Mouse (Mus musculus) kidney, embryonic 14.5 days (tissue): ENCODE measurements around the gene Mast3. TPM values are rescaled to one million over a fixed set of nuclear protein-coding genes. Genes with fewer than 3 reads are reported as not detected.

Source experiments
- ATAC-seq: fragments of 200-750 bp; cut with Nextera tagmentation; 2 replicates; pipeline ENCODE4 v1.8.0; 2017; ENCODE audit warnings: moderate number of reproducible peaks, mild to moderate bottlenecking, moderate TSS enrichment, moderate library complexity; ENCODE audit not compliant: low FRiP score, low TSS enrichment
- H3K27ac ChIP-seq: fragments of 300-500 bp; sonication (generic); 2 replicates; pipeline ENCODE4 v1.5.1; 2014; ENCODE audit warnings: low read depth, mild to moderate bottlenecking, low read length, moderate library complexity, mixed read lengths
- H3K27me3 ChIP-seq: fragments of 300-500 bp; sonication (generic); 2 replicates; pipeline ENCODE4 v1.6.1; 2014; ENCODE audit warnings: mild to moderate bottlenecking, low read length; ENCODE audit not compliant: control insufficient read depth, insufficient read depth
- H3K36me3 ChIP-seq: fragments of 300-500 bp; sonication (generic); 2 replicates; pipeline ENCODE4 v1.6.1; 2014; ENCODE audit warnings: low read length, mixed read lengths; ENCODE audit not compliant: control insufficient read depth, insufficient read depth
- H3K4me1 ChIP-seq: fragments of 300-500 bp; sonication (generic); 2 replicates; pipeline ENCODE4 v1.6.1; 2014; ENCODE audit warnings: low read length, mixed read lengths; ENCODE audit not compliant: control insufficient read depth, insufficient read depth
- H3K4me2 ChIP-seq: fragments of 300-500 bp; sonication (generic); replicated peaks from 2 replicates; pipeline ENCODE4 v1.6.1; 2014; ENCODE audit warnings: low read depth, mild to moderate bottlenecking, low read length
- H3K4me3 ChIP-seq: fragments of 300-500 bp; sonication (generic); 2 replicates; pipeline ENCODE4 v1.5.1; 2014; ENCODE audit warnings: mild to moderate bottlenecking, low read length
- H3K9ac ChIP-seq: fragments of 300-500 bp; sonication (generic); 2 replicates; pipeline ENCODE4 v1.6.1; 2014; ENCODE audit warnings: low read depth, mild to moderate bottlenecking, low read length, moderate library complexity
- H3K9me3 ChIP-seq: fragments of 300-500 bp; sonication (generic); 2 replicates; pipeline ENCODE4 v1.6.1; 2016; ENCODE audit warnings: low read length; ENCODE audit not compliant: control insufficient read depth
- WGBS: fragments of 180-500 bp; shearing (Covaris S2); extraction: QIAGEN DNeasy Blood & Tissue Kit; methylation state at CpG from one replicate; pipeline ENCODE4 v1.1.7; 2014; 5-methylcytosine and 5-hydroxymethylcytosine counted together
- polyA plus RNA-seq: library from polyadenylated mRNA; unstranded; fragments of >200 nt; fragmentation: Nextera tagmentation; extraction: Ambion mirVana; gene quantifications from 2 replicates; pipeline ENCODE4 v1.2.1, GENCODE M21; 2014

Gene Mast3
- polyA plus RNA-seq, 1 experiment from 2014 or later = 17.2 TPM

DNA sequence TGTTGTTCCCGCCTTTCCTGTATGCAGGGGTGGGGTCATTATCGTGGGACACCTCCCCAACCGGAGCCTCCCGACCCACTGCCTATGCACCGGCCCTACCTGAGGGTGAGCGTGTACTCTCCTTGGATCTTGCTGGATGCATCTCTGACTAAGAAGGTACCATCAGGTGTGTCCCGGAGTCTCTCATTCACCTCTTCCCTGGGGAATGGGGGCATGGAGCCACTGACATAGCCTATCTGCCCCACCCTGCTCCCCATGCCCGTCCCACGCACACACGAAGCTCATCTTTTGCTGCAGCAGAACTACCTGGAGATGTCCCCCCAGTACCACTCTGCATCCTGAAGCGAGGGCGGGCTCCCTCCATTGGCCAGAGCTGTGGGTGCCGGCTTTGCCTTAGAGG lies 34.1 kb downstream of the Mast3 start:
- H3K4me1 ChIP-seq = peaks cover 34% of the 10 kb centered on the region
- H3K27me3 ChIP-seq = no peaks in the 10 kb centered on the region
- H3K36me3 ChIP-seq = peaks cover 72% of the 10 kb centered on the region
- no peak overlapping the region for H3K27ac ChIP-seq
- no peak for ATAC-seq
- H3K4me3 ChIP-seq = no peak overlapping the region
- no peak overlapping the region for H3K9ac ChIP-seq
- H3K9me3 ChIP-seq = no peaks in the 10 kb centered on the region
- H3K4me2 ChIP-seq = no peak overlapping the region
- WGBS = 96% methylated on average over 13 of the region's 13 CpGs

DNA sequence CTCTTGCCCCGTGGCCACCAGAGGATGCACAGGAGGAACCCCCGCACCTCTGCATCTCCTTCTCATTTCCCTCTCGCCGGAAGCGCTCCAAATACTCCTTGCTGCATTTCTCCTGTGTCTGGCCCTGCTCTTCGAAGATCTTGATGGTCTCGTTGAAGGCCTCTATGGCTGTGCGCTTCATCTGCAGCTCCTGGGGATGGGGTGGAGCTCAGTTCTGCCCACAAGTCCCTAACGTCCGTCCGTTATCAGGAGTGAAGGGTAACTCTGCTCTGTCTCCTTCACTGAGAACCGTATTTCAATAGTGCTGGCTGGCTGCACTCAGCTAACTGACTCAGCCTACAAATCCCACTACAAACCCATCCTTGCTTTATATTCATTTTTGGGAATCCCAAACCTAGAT lies 35.0 kb downstream of the Mast3 start:
- H3K9ac ChIP-seq = 0 out of 2 replicates have a peak overlapping the region, but pooled peaks have one; percentile 1
- H3K4me2 ChIP-seq = no peak overlapping the region
- ATAC-seq = no peak
- H3K4me3 ChIP-seq = no peak overlapping the region
- H3K27ac ChIP-seq = no peak overlapping the region
- H3K36me3 ChIP-seq = peaks cover 69% of the 10 kb centered on the region
- H3K4me1 ChIP-seq = peaks cover 27% of the 10 kb centered on the region
- H3K27me3 ChIP-seq = no peaks in the 10 kb centered on the region
- H3K9me3 ChIP-seq = no peaks in the 10 kb centered on the region
- WGBS = 73% methylated on average over 12 of the region's 12 CpGs

DNA sequence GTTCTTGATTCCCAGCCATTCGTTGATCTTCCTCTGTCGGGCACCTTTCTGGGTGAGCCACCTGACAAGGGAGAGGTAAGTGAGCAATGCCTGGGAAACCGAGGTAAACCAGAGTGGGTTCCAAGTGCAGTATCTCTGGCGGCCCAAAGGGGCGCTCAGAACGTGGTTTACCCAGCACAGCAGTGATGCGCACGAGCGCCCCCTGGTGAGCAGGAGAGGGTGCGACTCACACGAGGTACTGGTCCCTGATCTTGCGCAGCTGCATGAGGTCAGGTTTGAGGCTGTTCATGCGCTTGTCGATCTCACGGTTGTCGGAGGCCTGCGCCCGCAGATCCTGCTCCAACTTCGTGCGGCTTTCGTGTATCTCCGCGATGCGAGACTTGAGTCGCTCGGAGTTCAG lies 35.5 kb downstream of the Mast3 start:
- H3K9me3 ChIP-seq = no peaks in the 10 kb centered on the region
- no peak overlapping the region for H3K4me2 ChIP-seq
- peaks cover 67% of the 10 kb centered on the region for H3K36me3 ChIP-seq
- no peak overlapping the region for H3K4me3 ChIP-seq
- H3K27me3 ChIP-seq = no peaks in the 10 kb centered on the region
- peaks cover 25% of the 10 kb centered on the region for H3K4me1 ChIP-seq
- 7% methylated on average over 26 of the region's 26 CpGs for WGBS
- no peak overlapping the region for H3K27ac ChIP-seq
- H3K9ac ChIP-seq = 0 out of 2 replicates have a peak overlapping the region, but pooled peaks have one; percentile 1
- peak; percentile 62 for ATAC-seq

DNA sequence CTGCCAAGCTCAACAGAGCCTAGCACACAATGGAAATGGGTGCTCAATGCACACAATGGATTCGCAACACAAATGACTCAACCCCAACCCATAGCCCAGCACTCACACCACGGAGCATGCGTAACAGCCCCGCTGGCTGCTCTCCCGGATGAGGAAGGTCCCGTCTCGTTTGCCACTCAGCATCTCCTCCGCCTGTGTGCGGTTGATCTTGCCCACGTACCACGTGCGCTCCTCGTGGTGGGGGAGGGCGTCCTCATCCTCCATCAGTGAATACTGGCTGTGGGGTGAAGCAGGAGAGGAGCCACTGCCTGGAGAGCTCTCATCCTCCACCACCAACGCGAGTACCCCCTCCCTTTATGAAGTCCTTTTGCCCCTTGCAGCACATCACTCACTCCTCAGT lies 35.9 kb downstream of the Mast3 start:
- H3K4me1 ChIP-seq = peaks cover 21% of the 10 kb centered on the region
- 0 out of 2 replicates have a peak, but pooled peaks have one; percentile 2 for ATAC-seq
- peaks cover 66% of the 10 kb centered on the region for H3K36me3 ChIP-seq

DNA sequence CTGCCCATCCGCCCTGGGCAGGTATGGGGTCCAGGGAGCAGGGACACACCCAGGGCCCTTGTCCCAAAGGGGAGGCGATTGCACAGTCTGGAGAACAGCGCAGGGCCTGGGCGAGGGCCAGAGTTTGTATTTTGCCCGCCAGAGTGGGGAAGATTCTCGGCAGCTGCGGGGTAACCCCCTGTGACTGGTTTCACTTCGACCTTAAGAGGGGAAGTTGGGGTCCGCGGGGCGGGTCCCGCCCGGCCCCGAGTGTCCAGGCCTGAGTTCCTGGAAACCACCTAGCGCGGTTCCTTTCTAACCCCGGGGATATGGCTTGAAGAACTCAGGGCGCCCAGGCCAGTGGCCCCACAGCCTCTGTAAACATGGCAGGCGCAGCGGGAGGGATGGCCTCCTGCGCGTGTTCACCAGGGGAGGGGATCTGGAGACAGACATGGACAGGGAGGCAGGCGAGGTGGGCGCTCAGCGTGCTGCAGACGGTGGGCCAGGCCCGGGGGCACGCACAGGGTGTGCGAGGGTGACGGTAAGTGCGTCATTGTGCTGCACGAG lies 36.5 kb downstream of the Mast3 start:
- Histone ChIP-seq H3K9me3 (no peaks in the 10 kb centered on the region), H3K36me3 (peaks cover 63% of the 10 kb centered on the region)
- no peak for ATAC-seq

More for the DNA sequence above, 35.9 kb downstream of the Mast3 start:
- Histone ChIP-seq H3K4me3 (no peak overlapping the region), H3K27me3 (no peaks in the 10 kb centered on the region), H3K4me2 (no peak overlapping the region), H3K9me3 (no peaks in the 10 kb centered on the region), H3K27ac (no peak overlapping the region), H3K9ac (no peak overlapping the region)
- WGBS = 90% methylated on average over 16 of the region's 16 CpGs

DNA sequence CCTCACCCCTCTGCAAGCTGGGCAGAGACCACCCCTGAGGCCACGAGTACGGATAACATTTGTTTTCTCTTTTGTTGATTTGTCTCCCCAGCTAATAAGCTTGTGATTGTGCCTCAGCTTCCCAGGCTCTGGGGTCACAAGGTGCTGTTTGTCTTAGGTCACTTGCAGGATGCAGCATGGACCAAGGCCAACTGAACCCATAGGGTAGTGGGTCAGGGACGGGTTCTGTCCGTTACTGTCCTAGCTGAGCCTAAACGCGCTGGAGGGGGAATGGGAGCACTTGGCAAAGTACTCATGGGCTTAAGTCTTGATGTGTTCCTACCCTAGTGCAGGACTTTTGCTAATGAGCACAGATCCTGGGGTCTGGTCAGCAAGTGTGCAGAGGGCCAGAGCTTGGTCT lies 37.4 kb downstream of the Mast3 start:
- no peak overlapping the region for H3K4me2 ChIP-seq
- no peak overlapping the region for H3K9ac ChIP-seq
- H3K27me3 ChIP-seq = no peaks in the 10 kb centered on the region
- H3K4me3 ChIP-seq = no peak overlapping the region
- H3K9me3 ChIP-seq = no peaks in the 10 kb centered on the region
- H3K4me1 ChIP-seq = peaks cover 13% of the 10 kb centered on the region; the same call in 1 of the 2 replicates
- H3K27ac ChIP-seq = no peak overlapping the region
- 82% methylated on average over 6 of the region's 6 CpGs for WGBS
- ATAC-seq = no peak
- peaks cover 56% of the 10 kb centered on the region for H3K36me3 ChIP-seq

More for the DNA sequence above, 36.5 kb downstream of the Mast3 start:
- H3K4me3 ChIP-seq = no peak overlapping the region
- no peak overlapping the region for H3K4me2 ChIP-seq
- no peaks in the 10 kb centered on the region for H3K27me3 ChIP-seq
- WGBS = 95% methylated on average over 32 of the region's 32 CpGs
- peaks cover 15% of the 10 kb centered on the region; the same call in 1 of the 2 replicates for H3K4me1 ChIP-seq
- H3K27ac ChIP-seq = no peak overlapping the region
- no peak overlapping the region for H3K9ac ChIP-seq

DNA sequence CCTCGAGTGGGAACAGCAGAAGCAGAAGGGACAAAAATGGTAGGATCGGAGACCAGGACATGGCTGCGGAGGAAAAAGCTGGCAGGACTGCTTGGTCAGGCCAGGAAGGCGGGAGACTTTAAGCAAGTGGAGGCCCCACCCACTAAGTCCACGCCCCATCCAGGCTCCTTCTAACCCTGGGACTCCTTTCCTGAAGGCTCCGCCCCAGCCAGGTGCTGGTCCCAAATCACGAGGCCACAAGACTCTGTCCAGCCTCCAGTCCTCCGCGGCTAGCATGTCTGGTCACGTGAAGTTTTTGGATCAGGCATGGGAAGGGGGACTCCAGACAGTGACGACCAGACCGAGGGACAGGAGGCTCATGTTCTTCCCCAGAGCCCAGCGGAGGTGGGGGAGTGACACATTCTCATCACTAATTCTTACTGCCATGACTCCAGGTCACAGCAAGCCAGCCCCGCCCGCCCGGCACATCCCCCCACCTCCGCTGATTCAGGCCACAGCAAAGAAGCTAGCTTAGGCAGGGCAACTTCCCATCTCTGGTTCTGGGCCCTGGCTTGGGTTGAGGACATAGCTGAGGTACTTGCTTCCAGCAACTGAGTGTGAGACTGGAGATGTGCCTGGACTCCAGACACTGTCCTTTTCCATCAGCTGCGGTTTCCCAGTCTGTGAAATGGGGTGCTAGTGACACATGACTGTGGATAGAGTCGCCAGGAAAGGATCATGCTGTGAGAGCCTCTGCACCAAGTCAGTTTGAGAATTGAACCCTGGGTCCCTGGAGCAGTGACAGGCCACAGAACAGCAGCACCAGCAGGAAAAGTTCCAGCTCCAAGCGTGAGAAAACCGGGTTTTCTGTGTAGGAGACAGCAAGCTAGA lies 38.0 kb downstream of the Mast3 start:
- ATAC-seq = peak; percentile 78
- 11% methylated on average over 21 of the region's 21 CpGs for WGBS
- Histone ChIP-seq H3K36me3 (peaks cover 49% of the 10 kb centered on the region), H3K9me3 (no peaks in the 10 kb centered on the region), H3K27ac (peak overlapping the region; percentile 76), H3K9ac (peak overlapping the region; percentile 57), H3K4me3 (peak overlapping the region; percentile 53), H3K4me1 (peaks cover 13% of the 10 kb centered on the region; the same call in 1 of the 2 replicates), H3K27me3 (no peaks in the 10 kb centered on the region), H3K4me2 (peak overlapping the region; percentile 93)

DNA sequence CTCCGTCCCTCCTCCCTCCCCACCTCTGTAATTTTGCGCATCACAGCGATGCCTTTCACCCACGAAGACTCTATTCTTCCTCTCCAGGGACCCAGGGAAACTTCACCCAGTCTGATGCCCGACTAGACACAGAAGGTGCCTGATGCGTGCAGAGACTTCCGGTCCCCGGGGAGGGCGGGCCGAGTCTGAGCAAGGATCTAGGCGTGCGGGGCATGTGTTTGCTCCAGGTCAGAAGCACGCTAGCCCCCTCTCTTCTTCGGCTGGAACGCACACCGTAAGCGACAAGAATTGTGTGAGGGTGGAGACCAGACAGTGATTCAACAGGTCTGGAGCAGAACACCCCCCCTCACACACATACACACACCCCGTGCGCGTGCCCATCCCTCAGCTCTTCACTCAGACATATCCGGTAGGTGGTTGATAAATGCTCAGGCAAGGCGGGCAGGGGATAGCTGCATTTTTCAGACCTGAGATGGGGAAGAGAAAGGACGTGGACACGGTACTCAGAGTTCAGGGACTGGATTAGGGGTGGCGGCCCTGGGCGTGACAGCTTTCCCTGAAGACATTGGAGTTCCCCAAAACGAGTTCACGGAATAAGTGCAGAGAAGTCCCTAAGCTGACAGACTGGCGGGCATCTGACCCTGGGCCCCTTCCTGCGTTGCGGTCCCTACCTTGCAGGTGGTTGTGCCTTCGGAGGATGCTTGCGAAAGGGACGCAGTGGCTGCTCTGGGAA lies 38.9 kb downstream of the Mast3 start:
- Histone ChIP-seq H3K9me3 (no peaks in the 10 kb centered on the region), H3K27me3 (no peaks in the 10 kb centered on the region), H3K4me2 (peak overlapping the region; percentile 93), H3K4me1 (peaks cover 13% of the 10 kb centered on the region; the same call in 1 of the 2 replicates), H3K9ac (peak overlapping the region; percentile 57), H3K27ac (peak overlapping the region; percentile 76), H3K36me3 (peaks cover 41% of the 10 kb centered on the region), H3K4me3 (peak overlapping the region; percentile 53)
- under 1% methylated on average over 34 of the region's 34 CpGs for WGBS
- ATAC-seq = 0 out of 2 replicates have a peak, but pooled peaks have one; percentile 1
